Mouse (Mus musculus) layer of hippocampus, adult 9-10 months (tissue): ENCODE measurements around the gene Slc39a10.
"Not testable (repeated sequence)": the region's sequence is repeated elsewhere in the genome, so short reads cannot be mapped to it uniquely, and the experiment has no call there.

Source experiments
- DNase-seq: peaks from one replicate; pipeline ENCODE4 v3.0.0; 2022; ENCODE audit warnings: low spot score

Gene Slc39a10

DNA sequence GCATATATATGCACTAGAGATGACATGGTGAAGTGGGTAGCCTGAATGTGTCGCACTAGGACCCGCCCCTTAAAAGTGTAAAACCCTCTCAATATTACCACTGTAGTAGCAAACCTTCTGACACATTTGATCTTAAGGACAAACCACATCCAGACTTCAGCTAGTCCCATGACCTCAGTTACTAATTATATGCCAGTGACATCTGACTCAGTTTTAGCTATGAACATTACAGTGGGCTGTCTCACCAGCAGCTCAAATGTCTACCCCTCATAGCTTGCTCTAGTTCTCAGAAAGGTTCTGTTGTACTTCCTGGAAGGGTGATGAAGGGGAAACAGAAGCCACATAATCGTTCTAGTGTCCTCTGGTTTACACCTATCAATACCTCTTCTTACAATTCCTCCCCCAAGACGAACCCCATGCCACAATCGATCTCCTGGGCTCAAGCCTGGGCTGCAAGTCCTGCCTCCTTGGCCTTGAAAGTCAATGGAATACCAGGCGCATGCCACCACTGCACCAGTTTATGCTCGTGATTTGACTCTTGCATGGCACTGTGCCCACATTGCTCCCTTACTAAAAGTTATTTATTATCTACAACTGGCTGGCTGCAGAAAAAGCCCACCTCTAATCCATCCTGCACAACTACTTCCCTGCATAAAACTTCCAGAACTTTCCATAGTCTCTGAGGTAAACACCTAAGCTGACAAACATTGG lies 28.3 kb downstream of the Slc39a10 start:
- DNase-seq: no peak

DNA sequence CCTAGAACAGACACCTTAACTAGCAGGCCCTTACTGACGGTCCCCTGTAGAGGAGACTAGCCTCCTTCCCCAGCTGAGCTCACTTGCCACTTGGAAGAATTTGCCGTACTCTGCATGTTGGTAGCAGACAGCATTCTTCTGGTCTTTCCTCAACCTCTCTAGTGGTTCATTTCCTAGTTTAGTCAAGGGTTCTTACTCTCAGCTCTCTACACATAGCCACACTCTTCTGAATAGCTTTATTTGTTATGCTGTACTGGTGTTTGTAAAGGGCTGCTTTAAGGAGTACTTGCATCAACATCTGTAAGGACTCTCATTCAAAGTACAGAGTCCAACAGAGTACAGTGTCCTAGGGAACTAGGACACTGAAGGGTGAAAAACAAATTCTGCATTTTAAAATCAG lies 29.2 kb downstream of the Slc39a10 start:
- DNase-seq: no peak

DNA sequence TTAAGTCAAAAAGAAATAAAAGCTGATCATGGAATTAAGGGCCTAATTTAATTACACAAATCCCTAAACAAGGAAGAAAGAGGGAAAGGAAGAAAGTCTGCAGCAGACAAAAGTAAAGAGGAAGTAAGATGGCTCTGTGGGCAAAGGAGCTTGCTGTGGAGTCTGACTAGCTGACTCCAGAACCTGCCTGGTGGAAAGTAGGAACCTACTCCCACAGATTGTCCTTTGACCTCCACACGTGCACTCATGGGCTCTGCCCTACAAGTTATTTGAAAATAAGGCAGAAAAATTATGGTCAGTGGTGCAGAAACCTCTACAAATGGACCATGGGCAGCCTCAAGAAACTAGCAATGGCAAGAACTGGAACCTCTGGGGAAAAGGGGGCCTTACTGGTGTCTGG lies 32.6 kb downstream of the Slc39a10 start:
- no peak for DNase-seq

DNA sequence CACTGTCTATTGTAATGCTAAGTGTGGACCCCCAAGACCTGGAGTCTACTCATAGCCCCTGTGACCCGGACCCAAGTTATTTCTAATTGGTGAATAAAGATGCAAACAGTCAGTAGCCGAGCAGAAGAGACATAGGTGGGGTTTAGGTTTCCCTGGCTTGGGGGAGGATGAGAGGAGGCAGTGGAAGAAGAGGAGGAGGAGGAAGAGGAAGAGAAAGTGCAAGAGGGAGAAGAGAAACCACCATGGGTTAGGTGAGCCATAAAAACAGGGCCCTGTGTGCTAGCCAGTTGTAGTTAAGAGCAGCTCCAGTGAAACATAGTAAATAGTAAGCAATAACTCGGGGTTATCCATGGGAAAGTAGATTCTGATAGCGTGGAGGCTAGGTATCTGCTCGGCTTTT lies 34.1 kb downstream of the Slc39a10 start:
- DNase-seq: no peak

DNA sequence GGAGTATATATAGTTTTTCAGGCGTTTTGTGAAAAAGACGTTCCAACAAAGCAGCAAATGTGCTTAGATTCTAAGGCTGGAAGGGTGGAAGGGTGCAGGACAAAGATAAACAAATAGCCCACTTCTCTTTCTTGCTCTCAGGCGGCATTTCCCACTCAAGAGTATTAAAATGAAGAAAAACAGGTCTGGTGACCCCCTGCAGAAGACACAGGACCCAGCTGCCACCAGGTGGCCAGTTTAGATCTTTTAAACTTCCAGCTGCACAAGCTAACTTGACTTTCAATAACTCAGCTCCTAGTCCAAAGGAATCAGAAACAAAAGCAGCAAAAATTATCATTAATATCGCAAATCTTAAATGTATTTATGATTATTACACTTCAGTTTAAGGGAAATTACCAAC lies 36.2 kb downstream of the Slc39a10 start:
- DNase-seq: no peak

DNA sequence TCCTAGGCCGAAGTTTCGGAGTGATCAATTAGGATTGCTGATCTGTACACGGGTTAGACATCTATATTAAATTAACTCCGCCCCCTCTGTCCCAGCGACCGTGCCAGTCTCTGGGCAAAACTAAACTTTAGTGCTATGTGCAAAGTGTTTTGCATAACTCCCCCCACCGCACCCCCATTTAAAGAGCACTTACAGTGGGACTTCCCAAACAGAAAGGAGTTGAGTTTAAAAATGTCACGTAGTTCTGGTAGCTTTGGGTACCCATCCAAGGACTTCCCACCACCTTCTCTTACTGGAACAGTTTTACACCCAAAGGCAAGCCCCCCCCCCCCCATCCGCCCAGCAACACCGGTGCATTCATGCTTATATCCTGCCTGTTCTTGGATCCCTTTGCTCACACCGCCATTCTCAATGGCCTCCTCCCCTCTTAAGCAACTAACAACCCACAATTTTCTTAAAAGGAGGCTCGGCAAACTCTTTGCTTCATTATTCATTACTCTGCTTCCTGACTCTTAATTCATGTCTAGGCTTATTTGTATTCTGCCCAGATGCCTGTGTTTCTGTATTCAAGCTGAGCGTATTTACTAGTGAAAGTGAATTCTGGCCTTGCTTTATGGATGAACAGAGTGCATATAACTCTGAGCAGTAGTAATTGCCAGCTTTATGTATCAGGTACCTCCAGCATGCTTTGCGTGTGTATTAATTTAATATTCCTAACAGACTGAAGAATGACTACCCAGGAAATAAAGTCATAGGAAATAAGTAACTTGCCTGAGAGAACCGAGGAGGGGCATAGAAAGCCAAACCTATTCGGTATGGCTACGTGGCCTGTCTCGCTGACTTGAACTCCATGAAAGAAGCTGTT lies 38.4 kb downstream of the Slc39a10 start:
- peak; percentile 65 for DNase-seq

DNA sequence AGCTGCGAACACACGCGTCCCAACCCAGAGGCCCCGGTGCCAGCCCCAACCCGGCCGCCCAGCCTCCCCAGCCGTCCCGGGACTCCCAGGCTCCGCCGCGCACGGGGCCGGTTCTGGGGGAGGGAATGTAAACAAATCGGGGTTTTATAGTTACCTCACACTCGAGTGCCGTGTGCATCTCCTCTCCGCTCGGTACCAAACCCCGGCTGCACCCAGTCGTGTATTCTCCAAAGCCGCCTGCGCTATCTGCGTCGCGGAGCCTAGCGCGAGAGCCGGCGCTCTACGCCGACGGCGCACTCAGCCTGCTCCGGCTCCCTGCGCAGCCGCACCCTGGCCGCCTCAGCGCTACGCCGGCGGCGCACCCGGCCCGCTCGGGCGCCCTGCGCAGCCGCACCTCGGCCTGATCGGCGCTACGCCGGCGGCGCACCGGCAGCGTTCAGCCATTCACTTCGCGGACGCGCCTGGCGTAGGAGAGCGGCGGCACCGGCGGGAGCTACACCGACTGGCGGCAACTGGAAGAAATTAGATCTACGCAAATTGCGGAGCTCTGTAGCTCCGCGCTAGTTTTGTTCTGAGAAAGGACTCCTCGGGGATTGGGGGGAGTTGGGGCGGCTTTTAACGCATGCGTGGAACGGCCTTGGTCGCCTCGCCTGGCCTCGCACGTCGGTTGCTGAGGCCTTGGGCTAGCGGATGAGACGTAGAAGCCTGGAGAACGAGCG lies 39.2 kb downstream of the Slc39a10 start:
- peak; percentile 97 for DNase-seq

DNA sequence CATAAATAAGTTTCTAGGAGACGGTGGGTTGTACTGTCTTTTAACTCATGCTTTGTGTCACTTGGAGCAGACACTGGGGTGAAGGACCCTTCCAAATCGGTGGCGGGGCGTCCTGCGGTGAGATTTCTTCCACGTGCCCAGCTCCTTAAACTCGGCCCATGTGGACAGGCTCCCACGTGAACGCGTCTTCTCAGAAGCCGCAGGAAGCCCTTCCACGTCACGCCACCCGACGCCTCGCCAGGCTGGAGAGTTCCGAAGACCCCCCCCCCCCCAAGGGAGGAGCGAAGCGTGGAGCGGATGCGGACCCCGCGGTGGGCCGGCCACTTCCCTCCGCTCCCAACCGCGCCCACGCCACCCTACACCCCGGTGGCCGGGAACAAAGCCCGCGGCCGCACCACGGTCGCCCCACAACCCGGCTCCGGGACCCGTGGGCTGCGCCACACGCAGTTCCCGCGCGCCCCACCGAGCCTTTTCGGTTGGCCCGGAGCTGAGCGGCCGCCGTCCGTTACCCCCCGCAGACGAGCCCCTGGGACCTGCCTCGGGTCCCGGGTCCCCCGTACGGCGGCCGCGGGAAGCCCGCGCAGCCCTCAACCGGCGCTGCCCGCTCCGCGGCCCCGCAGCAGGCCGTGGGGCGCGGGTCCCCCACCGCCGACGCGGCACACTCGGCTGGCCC lies 39.9 kb downstream of the Slc39a10 start:
- DNase-seq: no peak

DNA sequence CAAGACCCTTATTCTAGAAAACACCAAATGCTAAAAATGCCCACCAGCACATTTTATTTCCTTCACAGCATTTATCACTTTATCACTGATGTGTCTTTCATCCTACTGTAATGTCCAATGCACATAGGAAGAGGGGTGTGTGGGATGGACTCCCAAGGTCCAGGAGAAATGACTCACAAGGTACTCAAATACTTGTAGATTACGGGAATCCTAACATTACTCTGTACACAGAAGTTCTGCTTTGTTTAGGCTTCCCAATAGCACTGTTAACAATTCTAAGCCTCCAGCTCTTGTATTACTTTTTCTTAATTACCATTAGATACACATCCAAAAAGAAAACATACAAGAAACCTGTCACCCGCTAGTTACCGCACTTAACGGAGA lies 40.4 kb downstream of the Slc39a10 start:
- DNase-seq: no peak

DNA sequence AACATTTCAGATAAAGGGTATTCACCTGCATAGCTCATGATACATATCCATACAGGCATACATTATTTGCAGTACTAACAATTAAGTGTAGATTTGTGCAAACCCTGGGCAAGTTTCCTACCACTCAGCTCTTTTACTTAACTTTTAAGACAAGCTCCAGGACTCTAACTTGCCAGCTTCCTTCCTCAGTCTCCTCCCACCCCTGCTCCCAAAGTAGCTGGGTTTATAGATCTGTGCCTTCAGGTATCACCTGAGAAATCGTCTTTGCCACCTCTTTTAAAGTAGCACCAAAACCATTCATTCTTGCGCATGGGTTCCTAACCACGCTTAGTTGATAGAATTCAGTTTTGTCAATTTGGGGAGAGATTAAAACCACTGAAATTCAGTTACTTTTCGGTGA lies 41.1 kb downstream of the Slc39a10 start:
- no peak for DNase-seq

DNA sequence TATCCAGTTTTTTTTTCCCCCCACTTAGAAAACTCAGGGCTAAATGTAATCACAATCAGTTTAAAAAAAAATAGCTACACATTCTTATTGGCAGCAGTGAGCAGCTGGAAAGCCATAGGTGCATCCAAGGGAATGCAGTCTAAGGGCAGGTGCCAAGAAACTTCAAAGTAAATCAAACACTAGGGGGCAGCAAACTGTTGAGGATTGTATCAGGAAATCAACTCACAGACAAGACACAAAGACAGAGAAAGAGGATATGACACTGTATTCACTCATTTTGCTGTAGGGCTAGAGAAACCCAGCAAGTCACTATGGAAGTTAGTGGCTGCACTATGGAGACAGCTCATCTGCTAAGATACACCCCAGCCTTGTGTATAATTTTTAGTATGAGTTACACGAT lies 42.9 kb downstream of the Slc39a10 start:
- DNase-seq: peak; percentile 93

DNA sequence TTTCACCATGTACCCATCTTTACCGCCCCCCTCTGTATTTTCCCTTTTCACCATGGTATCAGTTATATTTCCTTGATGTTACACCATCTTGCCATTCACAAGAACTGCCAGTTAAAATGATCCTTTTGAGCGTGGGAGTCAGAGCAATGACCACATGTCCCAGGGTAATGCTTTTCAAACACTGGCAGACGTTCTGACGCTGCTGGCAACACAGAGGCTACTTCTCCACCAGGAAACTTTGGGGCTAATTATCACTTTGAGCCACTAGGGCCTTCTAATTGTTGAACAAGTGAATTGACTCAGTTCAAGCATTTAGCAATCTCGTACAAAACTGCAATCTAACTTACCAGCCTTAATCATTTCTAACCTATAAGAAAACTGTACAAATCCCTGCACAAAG lies 47.4 kb downstream of the Slc39a10 start:
- no peak for DNase-seq

DNA sequence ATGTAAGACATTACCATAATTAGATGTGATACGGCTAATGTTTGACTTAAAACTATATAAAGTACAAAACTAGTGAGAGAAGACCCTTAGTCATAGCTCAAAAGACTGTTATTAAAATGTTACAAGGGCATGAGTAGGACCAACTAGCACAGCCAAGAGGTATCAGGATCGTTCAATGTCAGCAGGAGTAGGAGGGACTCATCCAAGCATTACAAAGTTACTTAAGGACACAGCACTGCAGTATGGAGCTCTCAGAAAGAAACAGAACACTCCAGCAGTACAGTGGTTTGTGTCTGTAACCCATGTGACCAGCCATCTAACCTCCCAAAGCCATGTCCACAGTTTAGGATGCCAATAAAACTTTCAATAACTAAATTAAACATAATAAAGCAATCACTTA lies 48.4 kb downstream of the Slc39a10 start:
- no peak for DNase-seq

DNA sequence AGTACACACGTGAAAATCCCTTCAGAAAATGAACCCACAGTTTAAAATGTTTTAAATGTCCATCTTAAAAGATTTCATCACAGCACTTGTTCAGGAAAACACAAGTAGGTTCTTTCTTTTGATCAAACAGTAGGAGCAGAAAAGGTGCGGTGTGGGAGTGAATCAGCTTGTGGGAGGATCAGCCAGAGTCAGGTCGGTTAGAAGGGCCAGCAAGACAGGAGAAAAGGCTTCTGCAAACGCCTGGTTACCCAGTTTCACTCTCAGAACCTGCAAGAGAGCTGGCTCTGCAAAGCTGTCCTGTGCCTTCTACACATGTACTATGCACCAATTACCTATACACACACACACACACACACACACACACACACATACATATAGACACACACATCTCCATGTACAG lies 49.2 kb downstream of the Slc39a10 start:
- no peak for DNase-seq

DNA sequence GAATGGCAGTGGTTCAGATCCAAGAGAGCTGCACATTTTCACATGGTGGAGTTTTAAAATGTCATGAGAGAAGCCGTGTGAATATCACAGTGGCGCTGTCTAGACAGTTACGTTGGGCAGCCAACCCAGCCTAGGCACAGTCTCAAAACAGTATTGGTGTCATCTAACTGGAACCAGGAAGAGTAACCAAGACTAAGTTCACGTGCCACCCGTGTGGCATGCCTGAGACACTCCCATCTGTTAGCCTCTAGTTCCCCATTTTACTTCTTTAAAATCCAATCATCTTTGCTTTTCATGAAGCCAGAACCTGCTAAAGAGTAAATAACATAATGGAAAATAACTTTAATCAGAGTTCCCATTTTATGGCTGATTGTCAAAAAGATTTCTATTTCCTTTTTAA lies 60.7 kb downstream of the Slc39a10 start:
- DNase-seq: peak; percentile 44

DNA sequence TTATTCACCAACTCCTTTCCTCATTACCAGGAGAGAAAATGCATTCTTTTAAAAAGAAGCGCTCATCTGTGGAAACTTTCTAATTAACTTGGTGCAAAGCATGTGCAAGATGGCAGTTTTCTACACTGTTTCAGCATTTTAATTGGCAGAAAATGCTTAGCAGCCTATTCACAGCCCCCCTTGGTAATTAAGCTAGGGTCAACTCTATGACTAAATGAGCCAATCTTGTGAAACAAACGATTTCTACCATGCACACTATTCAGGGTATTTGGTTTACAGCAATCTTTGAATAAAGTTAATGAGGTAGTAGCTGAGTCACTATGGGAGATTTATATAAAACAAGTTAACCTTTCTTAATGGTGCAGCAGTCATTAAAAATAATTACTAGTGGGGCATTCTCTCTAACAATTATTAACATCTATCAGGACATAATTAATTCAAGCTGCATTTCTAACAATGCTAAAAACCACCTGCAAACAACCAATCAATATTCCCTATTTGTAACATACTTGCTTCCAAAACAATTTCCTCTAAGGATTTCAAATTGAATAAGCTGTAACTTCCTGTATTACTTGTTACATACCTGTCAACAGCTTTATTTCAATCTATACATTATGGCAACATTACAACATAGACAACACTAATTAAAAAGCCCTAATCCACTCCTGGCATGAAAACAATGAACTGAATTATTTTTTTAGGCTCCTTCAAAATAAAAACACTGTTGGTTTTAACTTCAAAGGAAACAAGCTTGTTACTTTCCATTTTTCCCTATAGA lies 62.4 kb downstream of the Slc39a10 start:
- no peak for DNase-seq

DNA sequence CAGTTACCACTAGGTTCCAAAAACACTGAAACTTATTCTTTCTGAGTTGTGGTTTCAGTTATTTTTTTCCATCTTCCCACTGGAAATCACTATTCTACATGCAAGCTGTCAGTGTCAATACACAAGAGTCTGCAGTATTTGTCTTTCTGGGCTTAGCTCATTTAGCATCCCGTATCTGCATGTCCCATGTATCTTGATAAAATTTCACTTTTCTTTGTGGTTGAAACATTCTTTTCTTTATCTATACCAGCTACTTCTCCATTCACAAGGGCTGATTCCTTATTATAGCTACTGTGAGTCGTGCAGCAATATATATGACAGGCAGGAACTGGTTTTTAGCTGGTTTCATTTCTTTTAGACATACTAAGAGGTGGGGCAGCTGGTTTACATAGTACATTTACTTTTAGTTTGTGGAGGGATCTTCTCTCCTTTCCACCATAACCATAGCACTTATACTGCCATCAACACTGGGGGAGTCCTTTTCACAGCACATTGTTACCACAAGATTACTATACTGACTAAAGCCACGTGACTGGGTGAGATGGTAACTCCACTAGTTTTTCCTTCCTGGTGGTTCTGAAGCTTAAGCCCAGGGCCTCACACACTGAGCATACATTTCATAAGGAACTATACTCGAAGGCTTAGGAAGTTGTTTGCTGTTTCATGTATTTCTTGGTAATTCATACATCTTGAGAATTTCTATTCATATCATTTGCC lies 70.2 kb downstream of the Slc39a10 start:
- DNase-seq: no peak

DNA sequence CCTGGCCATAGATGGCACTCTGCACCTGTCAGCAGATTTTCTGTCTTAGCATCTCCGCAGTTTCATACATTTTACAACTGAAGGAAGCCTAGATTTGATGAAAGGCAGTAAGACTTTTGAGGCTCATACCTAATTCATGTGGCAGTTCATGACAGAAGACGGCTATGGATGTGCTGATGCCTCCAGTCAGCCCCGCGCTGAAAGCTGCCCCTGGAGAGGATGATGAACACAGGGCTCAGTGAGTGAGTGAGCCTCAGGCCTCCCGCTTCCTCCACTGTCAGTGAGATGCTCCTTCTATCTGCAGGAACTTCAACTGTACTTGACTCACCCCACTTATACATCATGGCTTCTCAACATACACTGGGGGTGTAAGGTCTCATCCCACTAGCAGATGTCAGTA lies 74.7 kb downstream of the Slc39a10 start:
- no peak for DNase-seq

DNA sequence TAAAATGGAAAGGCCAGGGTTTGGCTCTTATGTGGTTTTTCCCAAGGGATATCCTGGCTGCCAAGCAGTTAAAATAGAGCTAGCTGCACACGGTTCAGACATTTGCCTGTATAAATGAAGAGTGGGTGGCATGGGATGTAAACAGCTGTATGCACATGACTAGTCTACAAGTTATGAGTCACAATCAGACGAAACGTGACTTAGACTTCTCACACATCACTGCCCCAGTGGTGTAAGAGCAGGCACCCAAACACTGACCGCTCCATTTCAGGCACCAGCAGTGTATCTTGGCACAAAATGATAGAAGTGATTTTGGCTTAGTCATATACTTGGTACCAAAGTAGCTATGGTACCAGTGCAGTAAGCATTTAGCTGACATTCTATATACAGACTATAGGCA lies 84.0 kb downstream of the Slc39a10 start:
- DNase-seq: not testable (repeated sequence)

DNA sequence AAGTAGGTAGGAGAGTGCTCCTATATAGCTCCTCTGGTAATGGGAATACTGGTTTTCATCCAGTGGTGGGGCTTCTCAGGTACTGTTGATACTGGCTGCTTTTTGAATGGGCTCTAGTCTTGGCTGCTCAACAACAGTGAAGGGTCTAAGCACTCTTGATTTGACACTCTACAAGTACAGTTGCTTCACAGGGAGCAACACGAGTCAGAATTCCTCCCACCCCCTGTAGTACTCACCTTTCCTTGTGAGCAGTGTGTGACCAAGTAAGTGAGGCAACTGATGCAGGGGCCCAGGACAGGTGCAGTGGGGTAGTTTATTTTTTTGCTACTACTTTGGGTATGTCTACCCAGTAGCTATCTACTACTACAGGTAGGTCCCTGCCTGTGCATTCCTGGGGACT lies 87.6 kb downstream of the Slc39a10 start:
- no peak for DNase-seq

DNA sequence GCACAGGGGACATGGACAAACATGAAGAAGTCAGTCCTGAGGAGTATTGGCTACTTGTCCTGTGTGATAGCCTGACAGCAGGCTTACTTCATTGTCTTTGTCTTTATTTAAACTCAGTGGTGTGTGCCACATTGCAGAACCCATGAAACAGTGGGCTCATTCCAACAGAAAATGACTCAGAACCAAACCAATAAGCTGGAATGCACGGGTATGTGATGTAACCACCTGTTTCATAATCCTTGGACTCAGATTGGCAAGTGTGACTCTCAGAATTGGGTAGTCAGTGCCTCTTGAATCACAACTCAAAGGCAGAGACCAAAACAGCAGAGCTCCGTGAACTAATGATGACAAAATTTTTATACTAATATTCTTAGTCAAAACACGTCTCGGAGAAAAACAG lies 110.4 kb downstream of the Slc39a10 start:
- DNase-seq: not testable (repeated sequence)
